Mouse (Mus musculus): ENCODE data around the gene Polr2e. TPM values are rescaled to one million over a fixed set of nuclear protein-coding genes. Genes with fewer than 3 reads are reported as not detected.

Gene Polr2e
- polyA plus RNA-seq (2015; fragmentation: Nextera tagmentation; extraction: Ambion mirVana), result 141 and 145 TPM in 2 replicates

DNA sequence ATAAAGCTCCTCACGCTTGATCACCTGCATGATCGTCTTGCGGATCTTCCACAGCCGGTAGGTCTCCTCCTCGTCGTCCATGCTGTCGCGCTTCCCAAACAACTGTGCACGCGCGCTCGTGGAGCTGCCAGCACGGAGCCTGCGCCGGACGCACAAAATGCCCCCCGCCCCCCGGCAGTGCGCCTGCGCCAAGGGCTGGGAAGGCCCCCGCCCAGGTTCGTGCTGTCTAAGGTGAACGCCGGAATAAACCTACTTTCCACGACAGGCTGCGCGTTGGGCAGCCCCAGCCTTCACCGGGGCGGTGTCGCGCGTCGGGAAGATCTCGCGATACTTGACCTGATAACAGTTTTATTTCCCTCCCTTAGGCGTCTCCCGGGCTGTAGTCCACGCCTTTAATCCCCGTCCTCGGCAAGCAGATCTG is at the start of gene Polr2e:
Polr2e (minus strand) TSS at position 237 of the 421 bp plus-strand sequence.
- Histone ChIP-seq H3K36me3 (peaks cover 27% of the 10 kb centered on the region), H3K4me1 (replicated peaks) (peaks cover 19% of the 10 kb centered on the region), H3K27ac (replicated peaks) (peak within 1 kb of the TSS; percentile 59), H3K4me2 (peak within 1 kb of the TSS; percentile 87), H3K9me3 (no peaks in the 10 kb centered on the region), H3K9ac (peak within 1 kb of the TSS; percentile 52), H3K4me3 (peak within 1 kb of the TSS; percentile 52), H3K27me3 (no peaks in the 10 kb centered on the region)
- under 1% methylated on average over 40 of the region's 40 CpGs for WGBS
- ATAC-seq (ENCODE audit: low FRiP score, low read depth), result peak; percentile 97

- H3K4me1 ChIP-seq (replicated peaks), result no peaks in the 10 kb centered on the region
- no peaks in the 10 kb centered on the region; the same call in 1 of the 2 replicates for H3K36me3 ChIP-seq
- WGBS, result 50% methylated on average over 4 of the region's 4 CpGs
- H3K4me2 ChIP-seq, result no peak overlapping the region
- H3K9me3 ChIP-seq, result no peaks in the 10 kb centered on the region
- no peak overlapping the region for H3K27ac ChIP-seq (replicated peaks)
- ATAC-seq (ENCODE audit: low FRiP score, low read depth), result no peak
- no peak overlapping the region for H3K4me3 ChIP-seq
- H3K27me3 ChIP-seq, result no peaks in the 10 kb centered on the region
- H3K9ac ChIP-seq, result no peak overlapping the region
Measured at GRCm38 (mm10) chr10:80089146-80089545, 49.6 kb upstream of the Polr2e start.

DNA sequence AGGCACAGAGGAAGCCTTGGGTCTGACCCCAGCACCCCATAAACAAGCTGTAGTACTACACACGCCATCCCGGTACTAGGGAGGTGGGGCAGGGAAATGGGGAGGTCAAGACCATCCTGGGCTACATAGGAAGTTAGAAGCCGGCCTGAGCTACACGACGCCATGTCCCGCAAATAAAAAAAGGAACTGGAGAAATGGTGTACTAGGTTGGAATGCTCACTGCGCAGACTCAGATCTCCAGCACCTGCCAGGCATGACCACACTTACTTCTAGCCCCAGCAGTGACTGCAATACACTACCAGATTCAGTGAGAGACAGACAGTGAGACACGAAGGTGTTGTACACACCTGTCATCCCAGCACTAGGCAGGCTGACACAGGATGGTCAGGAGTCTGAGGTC is 47.9 kb upstream of the Polr2e start:
- Histone ChIP-seq H3K27me3 (no peaks in the 10 kb centered on the region), H3K36me3 (peaks cover 3% of the 10 kb centered on the region), H3K9ac (no peak overlapping the region), H3K9me3 (no peaks in the 10 kb centered on the region), H3K4me3 (no peak overlapping the region), H3K4me1 (replicated peaks) (no peaks in the 10 kb centered on the region), H3K4me2 (no peak overlapping the region), H3K27ac (replicated peaks) (no peak overlapping the region)
- WGBS, result 93% methylated on average over 8 of the region's 8 CpGs
- no peak for ATAC-seq (ENCODE audit: low FRiP score, low read depth)

DNA sequence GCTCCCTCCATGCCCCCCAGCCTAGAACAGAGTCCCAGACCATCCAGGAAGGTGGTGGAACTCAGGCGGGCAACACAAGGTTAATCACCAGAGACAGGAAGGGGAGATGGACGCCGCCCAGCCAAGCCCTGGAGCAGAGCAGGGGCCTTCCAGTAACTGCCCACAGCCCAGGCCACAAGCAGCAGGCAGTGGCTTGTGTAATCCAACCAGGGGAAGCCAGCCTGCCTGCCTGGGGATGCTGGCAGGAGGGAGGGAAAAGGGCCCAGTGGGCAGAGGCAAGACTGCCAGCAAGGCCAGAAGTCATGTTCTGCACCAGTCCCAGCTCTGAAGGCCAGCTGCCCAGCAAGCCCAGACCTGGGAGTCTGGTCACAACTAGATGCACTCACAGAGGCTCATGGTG is 47.3 kb upstream of the Polr2e start:
- Histone ChIP-seq H3K4me2 (no peak overlapping the region), H3K36me3 (peaks cover 9% of the 10 kb centered on the region), H3K4me1 (replicated peaks) (no peaks in the 10 kb centered on the region), H3K9ac (no peak overlapping the region), H3K4me3 (no peak overlapping the region), H3K27me3 (no peaks in the 10 kb centered on the region), H3K9me3 (no peaks in the 10 kb centered on the region), H3K27ac (replicated peaks) (no peak overlapping the region)
- 85% methylated on average over 3 of the region's 3 CpGs for WGBS
- ATAC-seq (ENCODE audit: low FRiP score, low read depth), result no peak

DNA sequence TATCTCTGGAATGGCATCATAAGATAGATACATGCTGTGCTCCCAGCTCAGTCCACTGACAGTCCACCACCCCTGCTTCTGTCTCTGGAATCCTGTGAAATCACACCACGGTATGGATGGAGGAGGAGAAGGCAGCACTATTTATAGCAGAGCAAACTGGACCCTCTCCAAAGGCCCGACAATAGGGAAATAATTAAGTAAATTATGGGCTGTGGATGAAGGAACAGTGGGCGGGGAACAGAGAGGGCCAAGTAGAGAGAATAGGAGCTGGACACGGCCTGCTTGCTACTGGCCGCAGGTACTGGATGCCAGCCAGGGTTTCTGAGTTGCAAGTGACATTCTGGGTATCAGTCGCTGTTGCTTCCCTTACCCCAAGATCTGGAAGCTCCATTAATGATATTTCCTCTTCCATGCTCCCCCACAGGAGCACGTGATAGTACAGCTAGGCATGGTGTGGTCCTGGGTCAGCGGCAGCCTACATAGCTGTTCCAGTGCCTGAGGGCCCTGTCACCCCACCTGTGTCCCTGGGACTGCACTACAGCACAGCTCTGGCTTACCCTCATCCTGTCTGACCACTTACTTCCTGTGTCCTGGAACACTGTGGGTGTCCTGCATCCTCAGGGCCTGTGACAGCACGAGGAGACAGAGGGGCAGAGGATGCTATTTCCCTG is 45.4 kb upstream of the Polr2e start:
- Histone ChIP-seq H3K27ac (replicated peaks) (no peak overlapping the region), H3K27me3 (no peaks in the 10 kb centered on the region), H3K4me1 (replicated peaks) (no peaks in the 10 kb centered on the region), H3K4me3 (no peak overlapping the region), H3K9ac (no peak overlapping the region), H3K4me2 (no peak overlapping the region), H3K36me3 (peaks cover 28% of the 10 kb centered on the region), H3K9me3 (no peaks in the 10 kb centered on the region)
- 71% methylated on average over 9 of the region's 9 CpGs for WGBS
- ATAC-seq (ENCODE audit: low FRiP score, low read depth), result no peak

DNA sequence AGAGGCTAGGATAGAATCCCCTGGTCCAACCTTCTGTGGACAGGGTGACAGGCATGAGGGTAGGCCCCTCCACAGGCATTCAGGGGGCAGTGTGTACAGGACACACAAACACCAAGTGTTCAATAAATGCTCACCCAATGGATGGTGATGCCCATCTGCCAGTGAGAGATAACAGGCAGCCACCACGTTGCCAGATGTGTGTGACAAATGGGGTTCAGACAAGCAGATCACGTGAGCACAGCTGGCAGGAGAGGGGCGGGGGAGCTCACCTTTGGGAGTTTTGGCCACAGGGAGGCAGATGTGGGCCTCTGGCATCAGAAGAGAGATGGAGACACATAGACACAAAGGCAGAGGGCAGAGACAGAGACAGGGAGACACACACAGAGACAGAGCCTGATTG is 41.5 kb upstream of the Polr2e start:
- no peaks in the 10 kb centered on the region for H3K9me3 ChIP-seq
- no peak overlapping the region for H3K9ac ChIP-seq
- H3K4me1 ChIP-seq (replicated peaks), result no peaks in the 10 kb centered on the region
- H3K4me3 ChIP-seq, result no peak overlapping the region
- H3K4me2 ChIP-seq, result no peak overlapping the region
- 86% methylated on average over 3 of the region's 3 CpGs for WGBS
- H3K27me3 ChIP-seq, result no peaks in the 10 kb centered on the region
- H3K36me3 ChIP-seq, result peaks cover 37% of the 10 kb centered on the region
- no peak for ATAC-seq (ENCODE audit: low FRiP score, low read depth)
- H3K27ac ChIP-seq (replicated peaks), result no peak overlapping the region

- H3K9me3 ChIP-seq, result no peaks in the 10 kb centered on the region
- 89% methylated on average over 16 of the region's 16 CpGs for WGBS
- ATAC-seq (ENCODE audit: low FRiP score, low read depth), result no peak
- H3K4me2 ChIP-seq, result no peak overlapping the region
- no peak overlapping the region for H3K9ac ChIP-seq
- H3K4me3 ChIP-seq, result no peak overlapping the region
- H3K4me1 ChIP-seq (replicated peaks), result no peaks in the 10 kb centered on the region
- no peaks in the 10 kb centered on the region for H3K27me3 ChIP-seq
- no peak overlapping the region for H3K27ac ChIP-seq (replicated peaks)
- H3K36me3 ChIP-seq, result peaks cover 37% of the 10 kb centered on the region
Measured at GRCm38 (mm10) chr10:80080396-80081070, 40.9 kb upstream of the Polr2e start.

DNA sequence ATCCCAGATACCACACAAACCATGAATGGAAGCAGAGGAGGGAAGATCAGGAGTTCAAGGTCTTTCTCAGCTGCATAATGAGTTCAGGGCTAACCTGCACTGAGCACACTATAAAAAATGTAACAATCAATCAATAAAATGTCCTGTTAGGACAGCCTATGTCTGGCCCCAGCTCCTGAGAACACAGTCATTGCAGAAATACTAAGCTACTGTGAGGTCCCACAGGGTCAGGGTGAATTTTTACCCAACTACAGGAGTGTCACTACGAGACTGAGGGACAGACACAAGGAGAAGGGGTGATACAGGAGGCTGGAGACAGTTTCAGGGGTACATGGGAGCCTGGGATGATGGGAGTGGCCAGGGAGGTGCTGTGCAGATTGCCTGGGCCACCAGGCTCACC is 38.8 kb upstream of the Polr2e start:
- H3K36me3 ChIP-seq, result peaks cover 37% of the 10 kb centered on the region
- WGBS, result 100% methylated on average over 1 of the region's 1 CpGs
- H3K27me3 ChIP-seq, result no peaks in the 10 kb centered on the region
- H3K9ac ChIP-seq, result no peak overlapping the region
- no peak overlapping the region for H3K4me2 ChIP-seq
- ATAC-seq (ENCODE audit: low FRiP score, low read depth), result no peak
- H3K9me3 ChIP-seq, result no peaks in the 10 kb centered on the region
- H3K4me3 ChIP-seq, result no peak overlapping the region
- H3K4me1 ChIP-seq (replicated peaks), result no peaks in the 10 kb centered on the region; the same call in 1 of the 2 replicates
- no peak overlapping the region for H3K27ac ChIP-seq (replicated peaks)

- Histone ChIP-seq H3K36me3 (peaks cover 33% of the 10 kb centered on the region), H3K9ac (no peak overlapping the region), H3K4me3 (no peak overlapping the region), H3K9me3 (no peaks in the 10 kb centered on the region), H3K4me2 (no peak overlapping the region), H3K27ac (replicated peaks) (no peak overlapping the region), H3K27me3 (no peaks in the 10 kb centered on the region), H3K4me1 (replicated peaks) (no peaks in the 10 kb centered on the region; the same call in 1 of the 2 replicates)
- no peak for ATAC-seq (ENCODE audit: low FRiP score, low read depth)
- 97% methylated on average over 5 of the region's 5 CpGs for WGBS
Measured at GRCm38 (mm10) chr10:80077312-80077711, 37.7 kb upstream of the Polr2e start.

DNA sequence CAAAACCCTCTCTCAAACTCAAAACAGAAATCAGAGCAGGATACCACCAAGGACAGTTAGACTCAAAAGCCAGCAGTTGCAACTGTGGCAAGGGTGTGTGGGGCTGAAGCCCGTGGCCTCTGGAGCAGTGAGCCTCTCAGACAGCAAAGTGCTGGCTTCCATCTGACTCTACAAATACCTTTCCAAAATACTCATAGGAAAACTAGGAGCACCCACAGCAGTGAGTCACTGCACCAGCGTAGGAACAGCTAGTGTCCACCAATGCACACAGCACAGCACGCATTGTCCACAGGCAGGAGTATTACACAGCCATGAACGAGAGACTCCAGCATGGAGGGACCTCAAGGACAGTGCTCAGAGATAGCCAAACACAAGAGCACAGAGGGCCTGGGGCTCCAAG is 36.8 kb upstream of the Polr2e start:
- Histone ChIP-seq H3K4me1 (replicated peaks) (no peaks in the 10 kb centered on the region; the same call in 1 of the 2 replicates), H3K4me2 (no peak overlapping the region), H3K9ac (no peak overlapping the region), H3K4me3 (no peak overlapping the region), H3K27me3 (no peaks in the 10 kb centered on the region), H3K36me3 (peaks cover 23% of the 10 kb centered on the region), H3K27ac (replicated peaks) (no peak overlapping the region), H3K9me3 (no peaks in the 10 kb centered on the region)
- WGBS, result 97% methylated on average over 4 of the region's 4 CpGs
- ATAC-seq (ENCODE audit: low FRiP score, low read depth), result no peak

DNA sequence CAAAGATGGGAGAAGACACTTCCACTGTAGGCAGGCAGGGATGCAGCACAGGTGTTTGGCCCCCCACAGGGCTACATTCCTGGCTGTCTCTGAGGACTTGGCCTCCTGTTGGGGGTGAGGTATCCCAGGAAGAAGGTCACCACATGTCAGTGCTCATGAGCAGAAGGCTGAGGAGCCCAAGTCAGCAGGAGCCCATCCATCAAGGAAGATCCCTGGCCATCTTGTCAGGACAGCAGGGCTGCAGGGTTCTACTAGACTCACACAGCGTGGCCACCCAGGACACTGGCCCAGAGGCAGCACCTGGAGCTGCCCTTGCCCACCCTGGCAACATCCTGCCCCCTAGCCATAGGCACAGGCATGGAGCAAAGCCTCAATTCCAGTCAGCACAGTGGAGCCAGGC is 36.3 kb upstream of the Polr2e start:
- peaks cover 19% of the 10 kb centered on the region; the same call in 1 of the 2 replicates for H3K36me3 ChIP-seq
- H3K4me1 ChIP-seq (replicated peaks), result no peaks in the 10 kb centered on the region; the same call in 1 of the 2 replicates
- no peak overlapping the region for H3K27ac ChIP-seq (replicated peaks)
- no peaks in the 10 kb centered on the region for H3K9me3 ChIP-seq
- no peaks in the 10 kb centered on the region for H3K27me3 ChIP-seq
- H3K4me3 ChIP-seq, result no peak overlapping the region
- H3K9ac ChIP-seq, result no peak overlapping the region
- no peak overlapping the region for H3K4me2 ChIP-seq
- ATAC-seq (ENCODE audit: low FRiP score, low read depth), result no peak
- WGBS, result 55% methylated on average over 1 of the region's 1 CpGs

DNA sequence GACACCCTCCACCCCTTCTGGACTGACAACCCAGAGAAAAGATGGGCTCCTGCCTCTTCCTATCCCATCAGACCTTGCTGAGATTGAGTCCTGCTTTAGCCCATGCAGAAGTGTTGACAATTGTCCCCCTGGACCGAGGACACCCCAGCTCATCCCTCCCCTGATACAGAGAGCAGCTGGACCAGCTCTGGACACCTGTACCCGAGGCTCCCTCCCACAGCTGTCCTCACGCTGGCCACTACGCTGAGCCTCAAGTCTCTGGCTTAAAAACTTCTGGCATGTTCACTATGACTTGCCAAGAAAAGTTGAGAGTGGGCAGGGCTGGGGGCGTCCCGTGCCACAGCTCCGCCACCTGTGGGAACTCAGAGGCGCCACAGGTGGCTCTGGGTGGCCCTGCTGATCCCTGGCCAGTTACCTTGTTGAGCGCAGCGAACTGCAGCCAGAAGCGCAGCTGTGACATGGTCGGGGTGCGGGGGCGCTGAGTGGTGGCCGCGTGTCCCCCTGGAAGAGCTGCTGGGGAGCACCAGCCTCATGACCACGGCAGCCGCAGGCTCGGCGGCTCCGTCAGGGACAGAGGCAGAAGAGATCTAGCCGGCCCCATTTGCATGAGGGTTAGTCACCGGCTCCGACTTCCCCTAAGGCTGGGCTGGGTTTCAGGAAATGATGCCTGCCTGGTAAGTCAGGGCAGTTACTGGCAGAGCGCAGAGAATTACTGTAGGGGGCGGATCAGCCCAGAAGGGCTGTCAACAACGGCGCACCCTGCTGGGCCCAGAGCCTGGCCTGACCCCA is 35.4 kb upstream of the Polr2e start:
- no peaks in the 10 kb centered on the region; the same call in 1 of the 2 replicates for H3K4me1 ChIP-seq (replicated peaks)
- no peak overlapping the region for H3K9ac ChIP-seq
- peak overlapping the region; percentile 64 for H3K27ac ChIP-seq (replicated peaks)
- no peaks in the 10 kb centered on the region for H3K27me3 ChIP-seq
- H3K9me3 ChIP-seq, result no peaks in the 10 kb centered on the region
- H3K36me3 ChIP-seq, result peaks cover 10% of the 10 kb centered on the region; the same call in 1 of the 2 replicates
- 0 out of 2 replicates have a peak overlapping the region, but pooled peaks have one; percentile 14 for H3K4me3 ChIP-seq
- 20% methylated on average over 28 of the region's 28 CpGs for WGBS
- ATAC-seq (ENCODE audit: low FRiP score, low read depth), result no peak
- H3K4me2 ChIP-seq, result peak overlapping the region; percentile 36
